Mouse (Mus musculus) adrenal gland, postnatal 36 days (tissue): Measurements from ENCODE around the gene Gm17416. TPM values are rescaled to one million over a fixed set of nuclear protein-coding genes. Genes with fewer than 3 reads are reported as not detected.

Experiments
- DNase-seq, 2 experiments: peaks; one replicate each; pipeline ENCODE4 v3.0.0; 2021; ENCODE audit warnings: mixed read lengths in 1 of 2
- total RNA-seq, 2 experiments: library from RNA; stranded (reverse); gene quantifications; 2 replicates each; pipeline ENCODE4 v1.2.3; 2021

Gm17416 gene
- total RNA-seq, 2 experiments from 2014 or later: not detected

DNA sequence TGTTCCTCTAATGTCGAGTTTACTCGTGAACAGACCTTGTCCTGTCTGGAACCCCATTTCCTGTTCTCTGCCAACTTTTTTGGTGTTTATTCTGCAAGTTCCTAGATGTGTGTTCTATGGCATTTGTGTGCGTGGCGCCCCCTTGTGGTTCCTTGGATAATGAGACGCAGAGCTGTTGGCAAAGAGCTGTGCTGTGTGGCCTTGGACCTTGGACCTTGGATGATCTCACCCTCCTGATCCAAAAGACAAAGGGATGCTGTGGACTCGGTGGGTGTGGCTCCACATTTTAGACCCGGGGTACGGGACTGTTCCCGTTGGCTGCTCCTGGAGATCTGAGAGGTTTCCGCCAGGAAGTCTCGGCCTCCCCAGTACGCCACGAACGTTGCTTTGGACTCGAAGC is 34.9 kb downstream of the Gm17416 start, which contains the start of gene Defb36:
Gene Defb36 (plus strand): TSS at position 271 of the 400 bp plus-strand sequence.
- DNase-seq: peak; percentile 76 to 86

DNA sequence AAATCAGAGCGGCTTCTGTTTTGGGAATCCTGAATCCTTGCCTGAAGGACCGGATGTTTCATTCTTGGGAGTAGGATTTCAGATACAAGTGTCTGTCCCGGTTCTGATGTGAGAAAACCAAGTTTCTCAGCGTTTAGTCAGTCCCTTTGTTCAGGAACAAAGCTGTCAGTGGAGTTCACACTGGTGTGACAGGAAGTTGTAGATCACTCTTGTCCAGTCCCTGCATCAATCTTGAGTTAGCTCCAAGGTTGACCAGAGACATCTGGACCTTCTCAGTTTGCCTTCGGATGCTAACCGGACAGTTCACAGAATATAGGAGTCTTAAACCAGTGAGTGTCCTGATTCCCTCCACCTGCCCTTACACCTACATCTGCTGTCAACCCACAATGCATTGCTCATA is 38.6 kb downstream of the Gm17416 start:
- no peak for DNase-seq

DNA sequence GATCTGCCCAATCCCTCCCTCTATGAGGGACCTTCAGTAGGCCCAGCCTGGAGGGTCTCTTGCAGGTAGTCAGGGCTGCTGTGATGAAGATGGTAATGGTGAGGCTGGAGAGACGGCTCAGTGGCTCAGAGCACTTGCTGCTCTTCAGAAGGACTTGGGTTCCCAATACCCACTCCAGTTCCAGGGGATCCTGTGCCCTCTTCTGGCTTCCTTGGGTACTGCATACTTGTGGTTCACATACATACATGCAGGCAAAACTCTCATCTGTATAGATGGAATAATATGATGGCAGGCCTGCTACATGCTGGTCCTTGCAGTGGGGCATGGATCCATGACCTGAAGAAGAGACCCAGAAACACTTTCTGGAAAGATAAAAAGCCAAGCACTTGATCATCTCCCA is 39.6 kb downstream of the Gm17416 start:
- no peak for DNase-seq

DNA sequence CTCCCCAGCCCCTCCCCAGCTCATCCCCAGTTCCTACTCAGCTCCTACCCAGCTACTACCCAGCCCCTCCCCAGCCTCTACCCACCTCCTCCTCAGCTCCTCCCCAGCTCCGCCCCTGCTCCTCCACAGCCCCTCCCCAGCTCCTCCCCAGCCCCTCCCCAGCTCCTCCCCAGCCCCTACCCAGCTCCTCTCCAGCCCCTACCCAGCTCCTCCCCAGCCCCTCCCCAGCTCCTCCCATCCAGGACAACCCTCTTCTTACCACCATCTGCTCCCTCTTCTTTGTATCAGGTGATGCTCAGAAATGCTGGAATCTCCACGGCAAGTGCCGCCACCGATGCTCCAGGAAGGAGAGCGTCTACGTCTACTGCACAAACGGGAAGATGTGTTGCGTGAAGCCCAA is 43.1 kb downstream of the Gm17416 start:
- DNase-seq: no peak

DNA sequence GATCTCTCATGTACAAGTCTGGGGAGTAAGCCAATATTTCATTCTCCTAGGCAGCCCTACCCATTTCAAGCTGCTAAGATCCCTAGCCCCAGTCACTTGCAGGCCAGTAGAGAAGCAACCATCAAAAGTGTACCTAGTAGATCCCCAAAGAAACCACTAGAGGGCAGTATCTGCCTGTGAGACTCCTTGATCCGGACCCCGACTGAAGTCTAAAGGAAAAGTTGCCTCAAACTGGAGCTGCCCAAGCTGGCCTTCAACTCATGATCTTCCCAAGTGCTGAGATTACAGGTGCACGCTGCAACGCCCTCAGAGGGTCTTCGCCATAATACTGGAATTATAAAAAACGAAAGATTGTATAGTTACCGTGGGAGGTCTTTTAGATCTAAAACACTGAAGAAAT is 46.4 kb downstream of the Gm17416 start:
- DNase-seq: peak in 1 of 2 experiments; percentile 64

DNA sequence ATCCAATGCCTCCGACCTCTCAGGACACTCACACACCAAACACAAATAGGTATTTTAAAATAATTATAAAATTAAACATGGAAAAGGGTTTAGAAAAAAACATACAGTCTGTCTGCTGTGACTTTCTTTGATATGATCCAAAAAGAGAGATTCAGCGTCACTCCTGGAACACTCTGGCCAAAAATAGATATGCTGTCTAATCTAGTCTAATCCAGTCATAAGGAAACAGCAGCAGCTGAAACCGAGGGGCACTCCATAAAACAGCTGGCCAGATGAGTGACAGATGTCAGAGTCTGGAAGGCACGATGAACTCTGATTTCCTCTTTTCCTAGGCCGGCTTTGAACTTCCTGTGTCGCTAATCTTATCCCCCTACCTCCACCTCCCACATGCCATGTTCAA is 47.3 kb downstream of the Gm17416 start:
- DNase-seq: no peak

DNA sequence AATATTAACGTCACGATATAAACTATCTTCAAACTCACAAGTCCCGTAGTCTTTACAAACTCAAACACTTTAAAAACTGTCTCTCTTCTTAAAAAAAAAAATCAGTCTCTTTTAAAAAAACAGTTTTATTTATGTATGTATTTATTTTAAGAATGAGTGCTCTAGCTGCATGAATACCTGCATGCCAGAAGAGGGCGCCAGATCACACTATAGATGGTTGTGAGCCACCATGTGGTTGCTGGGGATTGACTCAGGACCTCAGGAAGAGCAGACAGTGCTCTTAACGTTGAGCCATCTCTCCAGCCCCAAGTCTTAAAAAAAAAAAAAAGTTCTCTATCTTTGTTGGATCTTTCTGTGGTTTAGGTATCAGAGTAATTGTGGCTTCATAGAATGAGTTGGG is 48.2 kb downstream of the Gm17416 start:
- DNase-seq: no peak

Other genes with a start within 250 kb of the Gm17416 start
- 10 to 100 TPM; 85.1 to 94.5 TPM for gene Rbck1, start 236.7 kb upstream of the Gm17416 start, total RNA-seq
- gene Trib3, start 225.3 kb upstream of the Gm17416 start, total RNA-seq: 10 to 100 TPM in 1 of 2 experiments, 1 to 10 TPM in 1; 4.6 to 19.9 TPM
- gene Nrsn2, start 192.7 kb upstream of the Gm17416 start, total RNA-seq: 1 to 10 TPM; 2.3 to 2.5 TPM
- gene Sox12, start 171.3 kb upstream of the Gm17416 start, total RNA-seq: 10 to 100 TPM in 1 of 2 experiments, 1 to 10 TPM in 1; 8.3 to 12.9 TPM
- 1 to 10 TPM; 6.8 to 8.7 TPM for gene Zcchc3, start 154.3 kb upstream of the Gm17416 start, total RNA-seq
- gene 6820408C15Rik, start 153.8 kb upstream of the Gm17416 start, total RNA-seq: under 1 TPM; 0.17 to 0.26 TPM
- gene Defb23, start 104.7 kb upstream of the Gm17416 start, total RNA-seq: not detected
- gene Defb20, start 92.3 kb upstream of the Gm17416 start, total RNA-seq: not detected
- not detected for gene Defb22, start 79.2 kb upstream of the Gm17416 start, total RNA-seq
- not detected for gene Defb26, start 57.6 kb upstream of the Gm17416 start, total RNA-seq
- not detected for gene Defb28, start 51.1 kb upstream of the Gm17416 start, total RNA-seq
- not detected for gene Defb29, start 29.2 kb upstream of the Gm17416 start, total RNA-seq
- gene Defb21, start 3.4 kb downstream of the Gm17416 start, total RNA-seq: not detected
- 1 to 10 TPM in 1 of 2 experiments, not detected in 1; 1.3 TPM for gene Defb19, start 11.0 kb downstream of the Gm17416 start, total RNA-seq
- not detected for gene Defb45, start 30.1 kb downstream of the Gm17416 start, total RNA-seq
- gene Defb36, start 35.0 kb downstream of the Gm17416 start, total RNA-seq: 1 to 10 TPM in 1 of 2 experiments, not detected in 1; 1.3 TPM
- 1 to 10 TPM in 1 of 2 experiments, not detected in 1; 2.2 TPM for gene Defb25, start 53.7 kb downstream of the Gm17416 start, total RNA-seq
- gene Rem1, start 57.6 kb downstream of the Gm17416 start, total RNA-seq: 10 to 100 TPM in 1 of 2 experiments, 1 to 10 TPM in 1; 9.3 to 13.2 TPM
- 100 to 1,000 TPM; 169 to 173 TPM for gene H13, start 100.1 kb downstream of the Gm17416 start, total RNA-seq
- 10 to 100 TPM; 27.2 to 31.7 TPM for gene Mcts2, start 117.7 kb downstream of the Gm17416 start, total RNA-seq
- gene Id1, start 166.9 kb downstream of the Gm17416 start, total RNA-seq: 100 to 1,000 TPM in 1 of 2 experiments, 10 to 100 TPM in 1; 68.4 to 105 TPM
- 1 to 10 TPM; 3.0 to 4.0 TPM for gene Cox4i2, start 184.8 kb downstream of the Gm17416 start, total RNA-seq